Mouse (Mus musculus): ENCODE measurements around the gene Usp24.

Usp24 gene

GRCm38 (mm10) chr4:106436475-106436874 lies 120.5 kb downstream of the Usp24 start:
- DNase-seq, result no peak

- no peak for DNase-seq
Measured at GRCm38 (mm10) chr4:106437207-106437606, 121.2 kb downstream of the Usp24 start.

- DNase-seq, result no peak
Measured at GRCm38 (mm10) chr4:106438763-106439162, 122.8 kb downstream of the Usp24 start.

GRCm38 (mm10) chr4:106443182-106443581 lies 127.2 kb downstream of the Usp24 start:
- DNase-seq, result no peak

- no peak for DNase-seq
Measured at GRCm38 (mm10) chr4:106449306-106449705, 133.3 kb downstream of the Usp24 start.

- no peak for DNase-seq
Measured at GRCm38 (mm10) chr4:106452401-106452800, 136.4 kb downstream of the Usp24 start.

- no peak for DNase-seq
Measured at GRCm38 (mm10) chr4:106453108-106453507, 137.1 kb downstream of the Usp24 start.

- DNase-seq, result no peak
Measured at GRCm38 (mm10) chr4:106453516-106453915, 137.5 kb downstream of the Usp24 start.

GRCm38 (mm10) chr4:106454541-106454940 lies 138.5 kb downstream of the Usp24 start:
- no peak for DNase-seq

GRCm38 (mm10) chr4:106462016-106462415 lies 146.0 kb downstream of the Usp24 start:
- no peak for DNase-seq

GRCm38 (mm10) chr4:106462524-106462923 lies 146.5 kb downstream of the Usp24 start:
- no peak for DNase-seq

GRCm38 (mm10) chr4:106463174-106463801 lies 147.3 kb downstream of the Usp24 start:
- DNase-seq, result no peak

- no peak for DNase-seq
Measured at GRCm38 (mm10) chr4:106467420-106468110, 151.6 kb downstream of the Usp24 start.

GRCm38 (mm10) chr4:106470921-106471320 lies 154.9 kb downstream of the Usp24 start:
- no peak for DNase-seq

GRCm38 (mm10) chr4:106472335-106472734 lies 156.3 kb downstream of the Usp24 start:
- no peak for DNase-seq

- peak in 1 of 2 experiments; percentile 14 for DNase-seq
Measured at GRCm38 (mm10) chr4:106474241-106474640, 158.2 kb downstream of the Usp24 start.

- DNase-seq, result no peak
Measured at GRCm38 (mm10) chr4:106480545-106480944, 164.5 kb downstream of the Usp24 start.

- DNase-seq, result no peak
Measured at GRCm38 (mm10) chr4:106483215-106483727, 167.3 kb downstream of the Usp24 start.

GRCm38 (mm10) chr4:106483831-106484230 lies 167.8 kb downstream of the Usp24 start:
- DNase-seq, result no peak

- DNase-seq, result no peak
Measured at GRCm38 (mm10) chr4:106490620-106491019, 174.6 kb downstream of the Usp24 start.
